Mouse (Mus musculus): Measurements from ENCODE around the gene Dennd1a. TPM values are rescaled to one million over a fixed set of nuclear protein-coding genes. Genes with fewer than 3 reads are reported as not detected.

The Dennd1a gene
- polyA plus RNA-seq, 1 experiment from 2014 or later: 10.3 TPM

GRCm38 (mm10) chr2:38220687-38221435 is 66.3 kb downstream of the Dennd1a start:
- H3K36me3 ChIP-seq (ENCODE audit: control insufficient read depth, insufficient read depth): no peaks in the 10 kb centered on the region
- no peaks in the 10 kb centered on the region for H3K9me3 ChIP-seq (ENCODE audit: control insufficient read depth)
- ATAC-seq: no peak
- no peaks in the 10 kb centered on the region for H3K27me3 ChIP-seq (replicated peaks; ENCODE audit: control insufficient read depth, insufficient read depth, low read length)
- H3K4me3 ChIP-seq (ENCODE audit: low read depth, low read length): no peak overlapping the region
- no peak overlapping the region for H3K27ac ChIP-seq (ENCODE audit: low read depth, low read length)
- no peak for TF ChIP-seq CTCF (IDR thresholded peaks at IDR 0.05; ENCODE audit: low read depth)
- H3K4me1 ChIP-seq (replicated peaks; ENCODE audit: control insufficient read depth, insufficient read depth, low read length): no peaks in the 10 kb centered on the region
- WGBS: 56% methylated on average over 4 of the region's 4 CpGs
- no peak overlapping the region for H3K9ac ChIP-seq (ENCODE audit: low read depth, low read length)
- no peak overlapping the region for H3K4me2 ChIP-seq (replicated peaks; ENCODE audit: low read depth)

GRCm38 (mm10) chr2:38219666-38220065 is 67.5 kb downstream of the Dennd1a start:
- Histone ChIP-seq H3K4me1 (replicated peaks; ENCODE audit: control insufficient read depth, insufficient read depth, low read length) (no peaks in the 10 kb centered on the region), H3K36me3 (ENCODE audit: control insufficient read depth, insufficient read depth) (no peaks in the 10 kb centered on the region), H3K4me3 (ENCODE audit: low read depth, low read length) (no peak overlapping the region), H3K27ac (ENCODE audit: low read depth, low read length) (no peak overlapping the region), H3K4me2 (replicated peaks; ENCODE audit: low read depth) (no peak overlapping the region), H3K27me3 (replicated peaks; ENCODE audit: control insufficient read depth, insufficient read depth, low read length) (no peaks in the 10 kb centered on the region), H3K9me3 (ENCODE audit: control insufficient read depth) (no peaks in the 10 kb centered on the region), H3K9ac (ENCODE audit: low read depth, low read length) (no peak overlapping the region)
- 95% methylated on average over 2 of the region's 2 CpGs for WGBS
- TF ChIP-seq CTCF (IDR thresholded peaks at IDR 0.05; ENCODE audit: low read depth): no peak
- ATAC-seq: no peak

- no peaks in the 10 kb centered on the region for H3K4me1 ChIP-seq (replicated peaks; ENCODE audit: control insufficient read depth, insufficient read depth, low read length)
- H3K36me3 ChIP-seq (ENCODE audit: control insufficient read depth, insufficient read depth): no peaks in the 10 kb centered on the region
- no peak for TF ChIP-seq CTCF (IDR thresholded peaks at IDR 0.05; ENCODE audit: low read depth)
- no peak overlapping the region for H3K4me2 ChIP-seq (replicated peaks; ENCODE audit: low read depth)
- no peaks in the 10 kb centered on the region for H3K9me3 ChIP-seq (ENCODE audit: control insufficient read depth)
- H3K27me3 ChIP-seq (replicated peaks; ENCODE audit: control insufficient read depth, insufficient read depth, low read length): no peaks in the 10 kb centered on the region
- H3K27ac ChIP-seq (ENCODE audit: low read depth, low read length): no peak overlapping the region
- 36% methylated on average over 1 of the region's 1 CpGs for WGBS
- no peak for ATAC-seq
- H3K4me3 ChIP-seq (ENCODE audit: low read depth, low read length): no peak overlapping the region
- no peak overlapping the region for H3K9ac ChIP-seq (ENCODE audit: low read depth, low read length)
These were observed 74.1 kb downstream of the Dennd1a start for GRCm38 (mm10) chr2:38213041-38213440.

- Histone ChIP-seq H3K4me1 (replicated peaks; ENCODE audit: control insufficient read depth, insufficient read depth, low read length) (no peaks in the 10 kb centered on the region), H3K27ac (ENCODE audit: low read depth, low read length) (no peak overlapping the region), H3K9me3 (ENCODE audit: control insufficient read depth) (no peaks in the 10 kb centered on the region), H3K4me2 (replicated peaks; ENCODE audit: low read depth) (no peak overlapping the region), H3K27me3 (replicated peaks; ENCODE audit: control insufficient read depth, insufficient read depth, low read length) (no peaks in the 10 kb centered on the region), H3K36me3 (ENCODE audit: control insufficient read depth, insufficient read depth) (no peaks in the 10 kb centered on the region), H3K4me3 (ENCODE audit: low read depth, low read length) (no peak overlapping the region), H3K9ac (ENCODE audit: low read depth, low read length) (no peak overlapping the region)
- 97% methylated on average over 2 of the region's 2 CpGs for WGBS
- no peak for TF ChIP-seq CTCF (IDR thresholded peaks at IDR 0.05; ENCODE audit: low read depth)
- no peak for ATAC-seq
These were observed 75.8 kb downstream of the Dennd1a start for GRCm38 (mm10) chr2:38211426-38211825.

GRCm38 (mm10) chr2:38207752-38208151 is 79.4 kb downstream of the Dennd1a start:
- Histone ChIP-seq H3K9ac (ENCODE audit: low read depth, low read length) (no peak overlapping the region), H3K4me1 (replicated peaks; ENCODE audit: control insufficient read depth, insufficient read depth, low read length) (0 out of 2 replicates have a peak, but pooled peaks cover 4% of the 10 kb centered on the region), H3K36me3 (ENCODE audit: control insufficient read depth, insufficient read depth) (no peaks in the 10 kb centered on the region), H3K4me2 (replicated peaks; ENCODE audit: low read depth) (no peak overlapping the region), H3K4me3 (ENCODE audit: low read depth, low read length) (no peak overlapping the region), H3K9me3 (ENCODE audit: control insufficient read depth) (no peaks in the 10 kb centered on the region), H3K27me3 (replicated peaks; ENCODE audit: control insufficient read depth, insufficient read depth, low read length) (no peaks in the 10 kb centered on the region), H3K27ac (ENCODE audit: low read depth, low read length) (no peak overlapping the region)
- ATAC-seq: no peak
- TF ChIP-seq CTCF (IDR thresholded peaks at IDR 0.05; ENCODE audit: low read depth): no peak
- WGBS: 95% methylated on average over 1 of the region's 1 CpGs

- H3K4me1 ChIP-seq (replicated peaks; ENCODE audit: control insufficient read depth, insufficient read depth, low read length): 0 out of 2 replicates have a peak, but pooled peaks cover 4% of the 10 kb centered on the region
- no peaks in the 10 kb centered on the region for H3K9me3 ChIP-seq (ENCODE audit: control insufficient read depth)
- no peak for TF ChIP-seq CTCF (IDR thresholded peaks at IDR 0.05; ENCODE audit: low read depth)
- no peak overlapping the region for H3K27ac ChIP-seq (ENCODE audit: low read depth, low read length)
- WGBS: 58% methylated on average over 5 of the region's 5 CpGs
- no peaks in the 10 kb centered on the region for H3K36me3 ChIP-seq (ENCODE audit: control insufficient read depth, insufficient read depth)
- H3K4me3 ChIP-seq (ENCODE audit: low read depth, low read length): no peak overlapping the region
- no peak overlapping the region for H3K4me2 ChIP-seq (replicated peaks; ENCODE audit: low read depth)
- no peak for ATAC-seq
- no peaks in the 10 kb centered on the region for H3K27me3 ChIP-seq (replicated peaks; ENCODE audit: control insufficient read depth, insufficient read depth, low read length)
- H3K9ac ChIP-seq (ENCODE audit: low read depth, low read length): no peak overlapping the region
These were observed 81.9 kb downstream of the Dennd1a start for GRCm38 (mm10) chr2:38205281-38205680.
